ENCODE assay signal across 9 mouse cellular contexts in genomic region chr10:4372011-4372410, GRCm38 (mm10). TPM values are rescaled to one million over a fixed set of nuclear protein-coding genes. Genes with fewer than 3 reads are reported as not detected.
DNase-seq lines count a peak whose midpoint lies in the region; ATAC-seq and TF ChIP-seq lines count a peak whose summit lies in the region.
"Had no signal": no experiment of that assay in that cellular context is flagged by ENCODE, and none has a peak within 500 bp of the region (broad histone marks: within the 10 kb centered on the region; RNA-seq: fewer than 3 reads in every experiment).

No protein-coding gene starts in this region.

- no peak for TF ChIP-seq EP300 in liver, postnatal 0 days (IDR thresholded peaks at IDR 0.05; ENCODE audit: low read depth)

- no peaks in the 10 kb centered on the region for H3K27me3 ChIP-seq in liver, postnatal 0 days (ENCODE audit: insufficient read depth, low read length)
- H3K27me3 ChIP-seq in liver, embryonic 12.5 days (replicated peaks): no peaks in the 10 kb centered on the region
- no peaks in the 10 kb centered on the region for H3K27me3 ChIP-seq in forebrain, postnatal 0 days (ENCODE audit: insufficient read depth, low read length)
- no peaks in the 10 kb centered on the region for H3K27me3 ChIP-seq in midbrain, embryonic 14.5 days (ENCODE audit: control insufficient read depth, insufficient read depth, low read length)

- TF ChIP-seq POLR2A in bone marrow macrophage, adult 2 months (IDR thresholded peaks at IDR 0.05; ENCODE audit: borderline replicate concordance, low read depth, low read length): no peak

- no peak overlapping the region for H3K27ac ChIP-seq in liver, postnatal 0 days (ENCODE audit: low read depth)
- H3K27ac ChIP-seq in liver, embryonic 12.5 days: no peak overlapping the region
- H3K27ac ChIP-seq in bone marrow macrophage, adult 2 months (ENCODE audit: insufficient read depth, low read depth, low read length): no peak overlapping the region
- no peak overlapping the region for H3K27ac ChIP-seq in forebrain, postnatal 0 days (ENCODE audit: low read depth, low read length)
- no peak overlapping the region for H3K27ac ChIP-seq in midbrain, embryonic 14.5 days (replicated peaks; ENCODE audit: low read depth, low read length)
- H3K27ac ChIP-seq: macrophage had no signal

- peak; percentile 51 for DNase-seq in embryo, embryonic 10 days (ENCODE audit: low spot score)
- DNase-seq in embryo, embryonic 9.5 days (ENCODE audit: extremely low spot score): no peak
- no peak for DNase-seq in liver, postnatal 0 days
- peak; percentile 71 for DNase-seq in forebrain, postnatal 0 days
- peak; percentile 81 for DNase-seq in midbrain, embryonic 14.5 days
- DNase-seq in gastrocnemius, adult 8-10 months (ENCODE audit: low spot score in 2 of 2): no peak

- no peaks in the 10 kb centered on the region for H3K9me3 ChIP-seq in liver, postnatal 0 days (ENCODE audit: low read length)
- H3K9me3 ChIP-seq in liver, embryonic 12.5 days (replicated peaks): no peaks in the 10 kb centered on the region
- H3K9me3 ChIP-seq in forebrain, postnatal 0 days (ENCODE audit: low read length): no peaks in the 10 kb centered on the region
- no peaks in the 10 kb centered on the region for H3K9me3 ChIP-seq in midbrain, embryonic 14.5 days (ENCODE audit: control insufficient read depth, low read length)

- no peak for ATAC-seq in liver, postnatal 0 days
- no peak for ATAC-seq in liver, embryonic 12.5 days
- ATAC-seq in forebrain, postnatal 0 days: peak; percentile 81
- peak; percentile 41; the same call in 1 of the 2 replicates for ATAC-seq in midbrain, embryonic 14.5 days (ENCODE audit: low FRiP score, low TSS enrichment)

- no peak overlapping the region for H3K4me2 ChIP-seq in liver, postnatal 0 days (ENCODE audit: low read depth, low read length)
- no peak overlapping the region for H3K4me2 ChIP-seq in liver, embryonic 12.5 days
- no peak overlapping the region for H3K4me2 ChIP-seq in forebrain, postnatal 0 days (ENCODE audit: low read depth)
- no peak overlapping the region for H3K4me2 ChIP-seq in midbrain, embryonic 14.5 days (ENCODE audit: low read length)

- 48% methylated on average over 5 of the region's 5 CpGs for WGBS in liver, postnatal 0 days (ENCODE audit: insufficient replicate concordance)
- 47% methylated on average over 5 of the region's 5 CpGs for WGBS in liver, embryonic 12.5 days (ENCODE audit: insufficient replicate concordance)
- WGBS in forebrain, postnatal 0 days: 46% methylated on average over 5 of the region's 5 CpGs
- WGBS in midbrain, embryonic 14.5 days: 56% methylated on average over 5 of the region's 5 CpGs

- no peak overlapping the region for H3K9ac ChIP-seq in liver, postnatal 0 days (replicated peaks)
- H3K9ac ChIP-seq in liver, embryonic 12.5 days: no peak overlapping the region
- no peak overlapping the region for H3K9ac ChIP-seq in forebrain, postnatal 0 days
- H3K9ac ChIP-seq in midbrain, embryonic 14.5 days (replicated peaks; ENCODE audit: low read length): no peak overlapping the region

- H3K4me3 ChIP-seq in liver, postnatal 0 days (ENCODE audit: low read depth, low read length): no peak overlapping the region
- H3K4me3 ChIP-seq in liver, embryonic 12.5 days: no peak overlapping the region
- H3K4me3 ChIP-seq in bone marrow macrophage, adult 2 months (ENCODE audit: insufficient read depth, low read length): no peak overlapping the region
- no peak overlapping the region for H3K4me3 ChIP-seq in forebrain, postnatal 0 days (ENCODE audit: low read depth, low read length)
- H3K4me3 ChIP-seq in midbrain, embryonic 14.5 days (replicated peaks; ENCODE audit: low read depth, low read length): no peak overlapping the region

- no peaks in the 10 kb centered on the region for H3K4me1 ChIP-seq in liver, postnatal 0 days (ENCODE audit: insufficient read depth)
- H3K4me1 ChIP-seq in liver, embryonic 12.5 days: no peaks in the 10 kb centered on the region
- H3K4me1 ChIP-seq in bone marrow macrophage, adult 2 months (ENCODE audit: control insufficient read depth, insufficient read depth, low read length): peaks cover 14% of the 10 kb centered on the region
- no peaks in the 10 kb centered on the region for H3K4me1 ChIP-seq in forebrain, postnatal 0 days (ENCODE audit: insufficient read depth)
- no peaks in the 10 kb centered on the region for H3K4me1 ChIP-seq in midbrain, embryonic 14.5 days (ENCODE audit: control insufficient read depth, insufficient read depth, low read length)

- peak; percentile 62 for TF ChIP-seq CTCF in liver, postnatal 0 days (IDR thresholded peaks at IDR 0.05; ENCODE audit: low read depth)
- TF ChIP-seq CTCF in bone marrow macrophage, adult 2 months (IDR thresholded peaks at IDR 0.05; ENCODE audit: low read depth, low read length): peak; percentile 9; the same call in 1 of the 2 replicates
- TF ChIP-seq CTCF in forebrain, postnatal 0 days (IDR thresholded peaks at IDR 0.05; ENCODE audit: low read depth): peak; percentile 75

- H3K36me3 ChIP-seq in liver, postnatal 0 days (replicated peaks; ENCODE audit: insufficient read depth, low read length): peaks cover 20% of the 10 kb centered on the region
- peaks cover 56% of the 10 kb centered on the region for H3K36me3 ChIP-seq in liver, embryonic 12.5 days
- peaks cover 14% of the 10 kb centered on the region for H3K36me3 ChIP-seq in forebrain, postnatal 0 days (ENCODE audit: insufficient read depth)
- peaks cover 34% of the 10 kb centered on the region for H3K36me3 ChIP-seq in midbrain, embryonic 14.5 days (ENCODE audit: control insufficient read depth, insufficient read depth, low read length)

RNA-seq across cellular contexts. Expression of gene Zbtb2, which starts 15.9 kb away (rescaled TPM):
- 3.1 TPM in 2 replicates for polyA plus RNA-seq in liver, postnatal 0 days (2015; fragmentation: Nextera tagmentation; extraction: Ambion mirVana)
- 7.4 and 7.5 TPM in 2 replicates for polyA plus RNA-seq in liver, embryonic 12.5 days (2016; fragmentation: Nextera tagmentation; extraction: Ambion mirVana)
- 8.7 and 10.3 TPM in 2 replicates for polyA plus RNA-seq in bone marrow macrophage, adult 2 months (2012; ENCODE audit: insufficient read depth, insufficient read length, missing spikeins)
- total RNA-seq in forebrain, postnatal 0 days (2014; rRNA removed): 20.0 and 24.2 TPM in 2 replicates
- 15.2 and 15.7 TPM in 2 replicates for polyA plus RNA-seq in forebrain, postnatal 0 days (2015; fragmentation: Nextera tagmentation; extraction: Ambion mirVana)
- 12.7 and 17.5 TPM in 2 replicates for polyA plus RNA-seq in midbrain, embryonic 14.5 days (2014; fragmentation: Nextera tagmentation; extraction: Ambion mirVana)
- 1 to 10 TPM; 4.5 to 6.0 (median 5.2) TPM for total RNA-seq in gastrocnemius, adult 8-10 months (2022)

Comparison
In these comparisons a context has a peak if more than half of its experiments do, and no peak if none do; other contexts are left out.
1. DNase-seq: peak in embryo, embryonic 10 days (single experiment), forebrain, postnatal 0 days (single experiment) and midbrain, embryonic 14.5 days (single experiment); none in embryo, embryonic 9.5 days (single experiment), liver, postnatal 0 days (single experiment) and gastrocnemius, adult 8-10 months (0 of 2).
2. ATAC-seq: peak in forebrain, postnatal 0 days (single experiment) and midbrain, embryonic 14.5 days (single experiment); none in liver, postnatal 0 days (single experiment) and liver, embryonic 12.5 days (single experiment).
3. CTCF ChIP-seq: peak in every context shown above with its lines; median percentile 75 in forebrain, postnatal 0 days; 62 in liver, postnatal 0 days; 9 in bone marrow macrophage, adult 2 months.